Mouse (Mus musculus) ES-Bruce4 (cell line): ENCODE data around the gene Scgb1b30. TPM values are rescaled to one million over a fixed set of nuclear protein-coding genes. Genes with fewer than 3 reads are reported as not detected.
A peak's percentile ranks its signal among the peaks of the same experiment; 100 is the strongest.

Experiments used
- H3K27ac ChIP-seq: 2 replicates; pipeline ENCODE4 v1.5.1; 2012; ENCODE audit warnings: low read length, inconsistent platforms; ENCODE audit not compliant: insufficient read depth
- H3K27me3 ChIP-seq: 2 replicates; pipeline ENCODE4 v1.6.1; 2012; ENCODE audit warnings: mild to moderate bottlenecking, low read length, inconsistent platforms; ENCODE audit not compliant: control insufficient read depth, poor library complexity, insufficient read depth, severe bottlenecking
- H3K36me3 ChIP-seq: 2 replicates; pipeline ENCODE4 v1.6.1; 2012; ENCODE audit warnings: inconsistent platforms, mild to moderate bottlenecking, low read length, moderate library complexity; ENCODE audit not compliant: control insufficient read depth, poor library complexity, insufficient read depth, severe bottlenecking
- H3K4me1 ChIP-seq: one replicate; pipeline ENCODE4 v1.8.1; 2011; ENCODE audit warnings: low read length; ENCODE audit not compliant: control insufficient read depth, insufficient read depth
- H3K4me3 ChIP-seq: 2 replicates; pipeline ENCODE4 v1.5.1; 2011; ENCODE audit warnings: low read depth, mild to moderate bottlenecking, low read length
- H3K9ac ChIP-seq: 2 replicates; pipeline ENCODE4 v1.6.1; 2012; ENCODE audit warnings: low read depth, mild to moderate bottlenecking, inconsistent platforms; ENCODE audit not compliant: poor library complexity, severe bottlenecking
- H3K9me3 ChIP-seq: replicated peaks from 2 replicates; pipeline ENCODE4 v1.6.1; 2012; ENCODE audit warnings: mild to moderate bottlenecking, low read length, inconsistent platforms; ENCODE audit not compliant: control insufficient read depth, poor library complexity, insufficient read depth, severe bottlenecking
- CTCF ChIP-seq: IDR thresholded peaks from one replicate; pipeline ENCODE4 v1.8.1; 2011; ENCODE audit warnings: low read depth, low read length
- EP300 ChIP-seq: IDR thresholded peaks from 2 replicates; pipeline ENCODE4 v1.6.1; 2011; ENCODE audit warnings: low read depth, low read length; ENCODE audit not compliant: insufficient read depth
- POLR2A ChIP-seq: IDR thresholded peaks from one replicate; pipeline ENCODE4 v1.8.1; 2011; ENCODE audit warnings: low read length; ENCODE audit not compliant: insufficient read depth
- polyA plus RNA-seq: library from polyadenylated mRNA; stranded (reverse); fragments of >200 nt; gene quantifications from 2 replicates; pipeline ENCODE4 v1.2.4, GENCODE M21; 2011; ENCODE audit warnings: low read depth; ENCODE audit not compliant: missing spikeins, insufficient read depth, insufficient read length

Scgb1b30 gene
- polyA plus RNA-seq, 1 experiment: not detected

GRCm38 (mm10) chr7:34133117-34133762 lies 38.0 kb downstream of the Scgb1b30 start, which contains the start of gene Wtip:
Wtip (minus strand) TSS chr7:34133268.
- no peak for TF ChIP-seq CTCF
- no peak for TF ChIP-seq EP300
- TF ChIP-seq POLR2A: no peak
- Histone ChIP-seq H3K4me3 (peak within 1 kb of the TSS; percentile 75), H3K27ac (no peak within 1 kb of the TSS), H3K4me1 (no peaks in the 10 kb centered on the region), H3K9me3 (no peaks in the 10 kb centered on the region), H3K27me3 (no peaks in the 10 kb centered on the region), H3K36me3 (no peaks in the 10 kb centered on the region), H3K9ac (peak within 1 kb of the TSS; percentile 99)

DNA sequence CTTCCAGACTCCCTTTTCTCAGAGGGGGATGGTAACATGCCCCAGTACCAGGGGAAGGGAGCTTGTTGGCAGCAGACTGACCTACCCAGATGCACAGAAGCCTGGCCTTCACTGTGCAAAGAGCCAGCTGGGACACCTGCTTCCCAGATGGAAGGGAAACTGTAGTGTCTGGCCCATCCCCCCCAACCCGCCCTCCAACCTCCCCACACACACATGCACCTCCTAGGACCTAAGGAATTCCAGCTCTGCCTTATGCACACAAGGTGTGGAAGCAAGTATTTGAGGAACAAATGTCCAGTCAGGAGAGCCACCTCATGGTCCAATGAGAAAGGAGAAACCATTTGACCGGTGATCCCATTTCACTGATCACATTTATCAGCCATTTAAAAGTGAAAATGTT lies 39.1 kb downstream of the Scgb1b30 start:
- Histone ChIP-seq H3K9ac (no peak overlapping the region), H3K4me1 (no peaks in the 10 kb centered on the region), H3K27ac (no peak overlapping the region), H3K9me3 (no peaks in the 10 kb centered on the region), H3K4me3 (no peak overlapping the region), H3K27me3 (no peaks in the 10 kb centered on the region), H3K36me3 (no peaks in the 10 kb centered on the region)
- TF ChIP-seq CTCF (no peak), POLR2A (no peak), EP300 (no peak)

DNA sequence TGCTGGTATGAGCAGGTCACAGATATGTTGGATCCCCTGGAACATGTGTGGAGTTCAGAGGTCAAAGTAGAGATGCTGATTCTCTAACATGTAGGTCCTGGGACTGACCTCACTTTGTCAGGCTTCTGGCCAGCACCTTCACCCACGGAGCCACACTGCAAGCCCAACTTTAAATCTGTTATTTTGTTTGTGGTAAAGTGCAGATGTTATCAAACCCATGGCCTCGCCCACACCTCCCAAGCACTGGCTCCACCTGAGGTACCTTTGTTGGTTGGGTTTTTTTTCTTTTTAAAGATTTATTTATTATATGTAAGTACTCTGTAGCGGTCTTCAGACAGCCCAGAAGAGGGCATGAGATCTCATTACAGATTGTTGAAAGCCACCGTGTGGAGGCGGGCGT lies 44.3 kb downstream of the Scgb1b30 start:
- Histone ChIP-seq H3K9ac (no peak overlapping the region), H3K36me3 (peaks cover 36% of the 10 kb centered on the region)

DNA sequence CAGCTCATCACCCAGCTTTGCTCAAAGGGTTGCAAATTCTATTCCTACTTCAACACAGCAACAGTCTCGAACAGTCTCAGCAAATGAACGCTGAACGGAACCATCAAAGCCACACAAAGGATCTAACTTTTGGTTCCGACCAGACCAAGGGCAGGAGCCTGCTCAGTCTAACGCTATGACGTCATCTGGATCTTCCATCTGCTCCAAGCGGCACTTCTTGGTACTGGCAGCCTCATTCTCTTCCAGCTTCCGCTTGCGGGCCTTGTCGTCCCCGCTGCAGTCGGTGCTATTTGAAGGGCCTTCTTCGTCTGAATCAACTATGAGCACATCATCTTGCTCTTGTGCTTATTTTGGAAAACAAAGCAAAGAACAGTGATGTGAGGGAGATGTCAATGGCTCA lies 45.9 kb downstream of the Scgb1b30 start:
- Histone ChIP-seq H3K9me3 (no peaks in the 10 kb centered on the region), H3K36me3 (peaks cover 50% of the 10 kb centered on the region), H3K4me1 (no peaks in the 10 kb centered on the region), H3K27me3 (no peaks in the 10 kb centered on the region), H3K4me3 (no peak overlapping the region), H3K27ac (no peak overlapping the region), H3K9ac (no peak overlapping the region)
- TF ChIP-seq EP300: no peak
- no peak for TF ChIP-seq POLR2A
- TF ChIP-seq CTCF: no peak

More for the DNA sequence above, 44.3 kb downstream of the Scgb1b30 start:
- Histone ChIP-seq H3K27ac (no peak overlapping the region), H3K4me1 (no peaks in the 10 kb centered on the region), H3K27me3 (no peaks in the 10 kb centered on the region), H3K4me3 (no peak overlapping the region), H3K9me3 (no peaks in the 10 kb centered on the region)
- TF ChIP-seq CTCF: no peak

DNA sequence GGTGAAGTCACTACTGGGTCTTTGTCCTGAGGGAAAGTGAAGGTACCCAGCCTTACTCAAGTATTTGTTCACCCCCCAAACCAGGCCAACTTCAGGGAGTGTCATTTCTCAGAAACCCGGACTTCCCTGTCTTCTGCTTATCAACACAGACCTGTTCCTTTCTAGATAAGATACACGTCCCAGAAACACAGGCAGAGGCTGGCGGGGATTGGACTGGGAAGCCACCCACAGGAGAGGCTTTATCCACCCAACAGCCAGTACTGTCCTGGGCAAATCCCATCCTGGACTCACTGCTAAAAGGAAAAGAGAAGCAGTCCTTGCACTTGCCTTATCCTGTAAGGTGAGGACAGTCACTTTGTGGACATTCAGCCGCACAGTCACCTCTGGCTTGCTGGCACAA lies 52.0 kb downstream of the Scgb1b30 start:
- Histone ChIP-seq H3K36me3 (peaks cover 92% of the 10 kb centered on the region), H3K4me1 (no peaks in the 10 kb centered on the region), H3K4me3 (no peak overlapping the region), H3K27me3 (no peaks in the 10 kb centered on the region), H3K9me3 (peaks cover 4% of the 10 kb centered on the region), H3K9ac (no peak overlapping the region), H3K27ac (no peak overlapping the region)
- TF ChIP-seq EP300 (no peak), CTCF (no peak), POLR2A (no peak)

Other genes starting within 250 kb of the Scgb1b30 start
- not detected in 2 replicates for gene Scgb2b26, start 150.4 kb upstream of the Scgb1b30 start, polyA plus RNA-seq
- not detected in 2 replicates for gene Scgb2b27, start 81.5 kb upstream of the Scgb1b30 start, polyA plus RNA-seq
- not detected in 2 replicates for gene Scgb1b27, start 73.9 kb upstream of the Scgb1b30 start, polyA plus RNA-seq
- 43.3 and 55.5 TPM in 2 replicates for gene Wtip, start 37.8 kb downstream of the Scgb1b30 start, polyA plus RNA-seq
- 220 and 223 TPM in 2 replicates for gene Uba2, start 74.2 kb downstream of the Scgb1b30 start, polyA plus RNA-seq
- 37.5 and 38.0 TPM in 2 replicates for gene Pdcd2l, start 101.2 kb downstream of the Scgb1b30 start, polyA plus RNA-seq
- 655 and 670 TPM in 2 replicates for gene Gpi1, start 134.9 kb downstream of the Scgb1b30 start, polyA plus RNA-seq
- gene Gm6096, start 155.6 kb downstream of the Scgb1b30 start, polyA plus RNA-seq: not detected in 2 replicates
- 80.0 and 82.5 TPM in 2 replicates for gene 4931406P16Rik, start 218.1 kb downstream of the Scgb1b30 start, polyA plus RNA-seq